Mouse (Mus musculus) adrenal gland, postnatal 4 days (tissue): ENCODE data around the gene Chmp4b. TPM values are rescaled to one million over a fixed set of nuclear protein-coding genes. Genes with fewer than 3 reads are reported as not detected.

ENCODE experiments used
- DNase-seq, 2 experiments: peaks; one replicate each; pipeline ENCODE4 v3.0.0; 2021 to 2022; ENCODE audit warnings: low spot score in 2 of 2, mixed read lengths in 2 of 2
- total RNA-seq, 2 experiments: library from RNA; stranded (reverse); gene quantifications; 2 replicates each; pipeline ENCODE4 v1.2.3; 2021

The Chmp4b gene
- total RNA-seq, 2 experiments from 2014 or later: 214 to 228 TPM

- no peak for DNase-seq
Measured at GRCm38 (mm10) chr2:154713964-154714363, 62.5 kb downstream of the Chmp4b start.

- DNase-seq: no peak
Measured at GRCm38 (mm10) chr2:154716586-154716985, 65.1 kb downstream of the Chmp4b start.

GRCm38 (mm10) chr2:154717081-154717480, 65.6 kb downstream of the Chmp4b start:
- no peak for DNase-seq

DNA sequence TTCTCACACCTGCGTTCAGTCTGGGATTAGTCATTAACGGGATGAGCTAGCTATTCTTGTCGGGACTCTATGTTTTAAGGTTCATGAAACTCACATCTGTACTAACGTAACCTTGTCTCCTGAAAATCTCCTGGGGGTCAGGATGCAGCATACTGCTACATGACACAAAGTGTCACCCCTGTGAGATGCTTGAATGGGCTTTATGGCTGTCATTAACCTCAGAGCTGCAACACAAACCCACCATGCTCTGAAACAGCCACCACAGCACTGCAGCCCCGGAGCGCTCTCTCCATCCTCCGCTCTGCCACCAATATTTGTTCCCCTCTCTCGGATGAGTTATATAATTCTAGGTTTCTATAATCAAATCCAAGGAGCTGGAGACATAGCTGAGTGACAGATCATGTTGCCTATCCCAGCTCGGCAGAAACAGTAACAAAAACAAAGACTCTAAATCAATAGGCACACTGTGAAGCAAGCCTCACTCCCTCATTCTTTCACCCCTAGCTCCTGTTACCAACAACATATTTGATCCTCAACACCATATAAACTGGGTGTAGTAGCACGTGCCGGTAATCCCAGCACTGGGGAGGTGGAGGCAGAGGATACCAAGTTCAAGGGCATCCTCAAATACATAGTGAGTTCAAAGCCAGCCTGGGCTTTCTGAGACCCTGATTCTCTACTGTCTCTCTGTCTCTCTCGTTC, 67.5 kb downstream of the Chmp4b start:
- no peak for DNase-seq

DNA sequence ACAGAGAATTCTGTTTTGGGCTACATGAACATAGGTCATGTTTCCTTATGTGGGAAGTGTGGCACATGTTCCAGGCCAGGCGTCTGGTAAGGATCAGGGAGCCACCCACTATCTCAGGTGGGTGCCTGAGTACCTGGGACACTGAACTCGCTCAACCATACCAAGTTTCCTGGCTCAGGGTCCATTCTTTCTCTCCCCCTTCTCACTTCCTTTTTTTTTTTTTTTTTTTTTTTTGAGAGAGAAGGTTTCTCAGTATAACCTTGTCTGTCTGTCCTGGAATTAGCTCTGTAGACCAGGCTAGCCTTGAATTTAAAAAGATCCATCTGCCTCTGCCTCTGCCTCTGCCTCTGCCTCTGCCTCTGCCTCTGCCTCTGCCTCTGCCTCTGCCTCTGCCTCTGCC, 68.8 kb downstream of the Chmp4b start:
- no peak for DNase-seq

GRCm38 (mm10) chr2:154723473-154723872, 72.0 kb downstream of the Chmp4b start:
- DNase-seq: no peak

GRCm38 (mm10) chr2:154729737-154730136, 78.2 kb downstream of the Chmp4b start:
- DNase-seq: no peak

GRCm38 (mm10) chr2:154730841-154731240, 79.3 kb downstream of the Chmp4b start:
- no peak for DNase-seq

- no peak for DNase-seq
Measured at GRCm38 (mm10) chr2:154731916-154732315, 80.4 kb downstream of the Chmp4b start.

GRCm38 (mm10) chr2:154732503-154733141, 81.1 kb downstream of the Chmp4b start:
- no peak for DNase-seq

DNA sequence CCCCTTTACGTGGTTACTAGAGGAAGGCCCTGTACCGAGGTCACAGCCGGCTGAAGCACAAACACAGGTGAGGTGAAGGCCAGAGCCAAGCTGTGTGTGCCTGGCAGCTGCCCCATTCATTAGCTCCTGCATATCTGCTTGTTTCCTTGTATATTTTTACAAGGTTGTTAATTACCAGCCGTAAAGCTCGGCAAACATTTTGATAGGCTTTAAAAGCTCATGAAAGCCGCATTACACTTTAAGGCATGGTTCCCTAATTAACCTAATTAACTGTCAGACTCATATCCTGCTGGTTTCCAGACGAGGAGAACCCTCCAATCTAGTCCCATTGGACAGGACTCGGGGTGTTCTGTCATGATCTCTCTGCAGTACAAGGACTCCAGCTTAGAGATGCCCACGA, 83.5 kb downstream of the Chmp4b start:
- DNase-seq: no peak

- DNase-seq: no peak
Measured at GRCm38 (mm10) chr2:154735416-154735815, 83.9 kb downstream of the Chmp4b start.

GRCm38 (mm10) chr2:154735986-154736385, 84.5 kb downstream of the Chmp4b start:
- DNase-seq: no peak

- no peak for DNase-seq
Measured at GRCm38 (mm10) chr2:154738621-154739020, 87.1 kb downstream of the Chmp4b start.

DNA sequence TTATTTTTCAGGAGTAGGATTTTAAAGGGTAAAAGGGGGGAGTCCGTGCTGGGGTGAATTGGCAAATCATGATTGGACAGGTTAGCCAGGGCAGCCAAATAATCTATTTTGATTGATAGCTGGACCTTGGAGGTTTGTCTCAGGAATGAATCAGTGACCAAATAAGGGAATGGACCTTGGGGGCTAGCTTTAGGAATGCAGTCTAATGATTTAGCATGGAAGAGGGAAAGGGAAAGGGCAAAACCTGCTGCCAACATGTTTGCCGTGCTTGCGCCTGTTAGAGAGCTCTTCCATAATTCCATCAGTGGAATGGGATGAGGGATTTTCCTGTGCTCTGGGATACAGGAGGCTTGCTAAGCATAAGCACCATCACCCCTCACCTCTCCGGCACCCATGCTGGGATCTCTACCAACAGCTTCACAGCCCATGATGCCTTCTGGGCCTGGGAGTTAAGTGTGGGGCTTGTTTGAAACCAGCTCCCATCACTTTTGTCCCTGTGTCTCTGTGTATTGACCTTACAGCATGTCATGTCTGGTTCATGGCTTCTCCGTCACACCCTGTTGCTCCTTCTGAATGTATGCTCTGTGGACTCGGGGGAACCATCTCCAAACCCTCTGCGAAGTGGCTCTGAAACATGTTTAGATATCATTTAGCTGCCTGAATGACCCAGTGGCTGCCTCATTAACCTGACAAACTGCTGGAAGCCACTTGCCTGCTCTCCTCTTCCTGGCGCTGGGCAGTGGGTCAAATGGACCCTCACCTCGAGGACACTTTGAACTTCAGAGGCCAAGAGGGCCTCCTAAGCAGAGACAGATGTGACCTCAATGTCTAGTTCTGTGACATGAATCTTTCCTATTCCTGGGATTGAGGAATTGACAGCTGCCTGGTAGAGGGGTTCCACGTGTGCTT, 91.7 kb downstream of the Chmp4b start:
- DNase-seq: no peak

- DNase-seq: no peak
Measured at GRCm38 (mm10) chr2:154743915-154744314, 92.4 kb downstream of the Chmp4b start.

Other genes with a start within 250 kb of the Chmp4b start
- 10 to 100 TPM; 29.2 to 30.1 TPM for gene Snta1, start 243.6 kb upstream of the Chmp4b start, total RNA-seq
- gene Cbfa2t2, start 215.2 kb upstream of the Chmp4b start, total RNA-seq: 10 to 100 TPM; 45.8 to 60.4 TPM
- 1 to 10 TPM in 1 of 2 experiments, under 1 TPM in 1; 0.76 to 1.4 TPM for gene 1700003F12Rik, start 104.6 kb upstream of the Chmp4b start, total RNA-seq
- gene Actl10, start 99.9 kb upstream of the Chmp4b start, total RNA-seq: under 1 TPM in 1 of 2 experiments, not detected in 1; 0.25 TPM
- gene Necab3, start 92.8 kb upstream of the Chmp4b start, total RNA-seq: 1 to 10 TPM; 5.1 to 5.9 TPM
- gene E2f1, start 81.8 kb upstream of the Chmp4b start, total RNA-seq: 10 to 100 TPM; 20.5 to 23.3 TPM
- 10 to 100 TPM; 29.8 to 34.2 TPM for gene Pxmp4, start 48.0 kb upstream of the Chmp4b start, total RNA-seq
- gene Zfp341, start 38.4 kb upstream of the Chmp4b start, total RNA-seq: 1 to 10 TPM; 3.3 to 3.6 TPM
- 1 to 10 TPM in 1 of 2 experiments, under 1 TPM in 1; 0.71 to 1.3 TPM for gene 4930519P11Rik, start 38.3 kb upstream of the Chmp4b start, total RNA-seq
- gene Gm14214, start 118.3 kb downstream of the Chmp4b start, total RNA-seq: not detected
- 100 to 1,000 TPM; 216 to 223 TPM for gene Raly, start 139.4 kb downstream of the Chmp4b start, total RNA-seq
- gene a, start 139.7 kb downstream of the Chmp4b start, total RNA-seq: not detected
- 100 to 1,000 TPM; 133 to 138 TPM for gene Eif2s2, start 241.2 kb downstream of the Chmp4b start, total RNA-seq